Mouse (Mus musculus) stomach, postnatal 0 days (tissue): ENCODE data around the gene 1600014C10Rik.

ENCODE experiments used
- CTCF ChIP-seq: IDR thresholded peaks from 2 replicates; pipeline ENCODE4 v1.5.1; 2016; ENCODE audit warnings: antibody characterized with exemption, low read depth, mild to moderate bottlenecking, moderate library complexity
- EP300 ChIP-seq: optimal IDR thresholded peaks from 2 replicates; pipeline ENCODE3; 2016; ENCODE audit warnings: antibody characterized with exemption

DNA sequence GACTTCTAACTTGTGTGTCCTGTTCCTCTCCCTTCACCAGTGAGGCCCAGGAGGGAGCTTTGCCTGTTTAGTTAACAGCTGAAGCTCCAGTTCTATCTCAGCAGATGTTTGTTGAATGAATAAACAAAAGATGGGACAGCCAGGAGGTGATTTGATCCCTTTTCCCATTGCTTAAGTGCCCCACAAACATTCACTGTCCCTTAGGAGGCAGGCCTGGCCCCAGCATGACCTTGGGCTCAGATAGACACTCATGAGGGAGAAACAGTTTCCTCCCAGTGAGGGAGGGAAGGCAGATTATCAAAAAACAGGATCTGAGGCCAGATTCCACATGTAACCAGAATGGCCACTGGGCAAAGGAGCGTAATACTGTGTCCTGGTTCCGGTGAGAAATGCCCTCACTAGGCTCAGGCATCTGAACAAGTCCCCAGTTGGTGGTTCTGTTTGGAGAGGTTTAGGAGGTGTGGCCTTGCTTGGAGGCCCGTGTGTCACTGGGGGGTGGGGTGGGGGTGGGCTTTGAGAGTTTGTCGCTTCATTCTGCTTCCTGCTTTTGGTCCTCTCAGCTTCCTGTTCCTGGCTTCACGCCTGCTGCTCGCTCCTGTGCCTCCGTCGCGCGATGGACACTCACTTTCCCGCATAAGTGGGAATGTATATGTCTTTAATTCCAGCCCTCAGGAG lies 26.6 kb downstream of the 1600014C10Rik start:
- TF ChIP-seq CTCF, result no peak
- TF ChIP-seq EP300, result no peak
